Mouse (Mus musculus) heart, embryonic 12.5 days (tissue): ENCODE data around the gene Atad5. TPM values are rescaled to one million over a fixed set of nuclear protein-coding genes. Genes with fewer than 3 reads are reported as not detected.
A peak's percentile ranks its signal among the peaks of the same experiment; 100 is the strongest.
"Not testable (repeated sequence)": the region's sequence is repeated elsewhere in the genome, so short reads cannot be mapped to it uniquely, and the experiment has no call there.

Experiments
- ATAC-seq: fragments of 200-750 bp; cut with Nextera tagmentation; 2 replicates; pipeline ENCODE4 v1.8.0; 2017; ENCODE audit warnings: moderate TSS enrichment, moderate library complexity; ENCODE audit not compliant: insufficient number of reproducible peaks, low FRiP score
- H3K27ac ChIP-seq: fragments of 300-500 bp; sonication (generic); 2 replicates; pipeline ENCODE4 v1.5.1; 2016; ENCODE audit warnings: mild to moderate bottlenecking, moderate library complexity; ENCODE audit not compliant: poor library complexity, severe bottlenecking
- H3K27me3 ChIP-seq: fragments of 300-500 bp; sonication (generic); replicated peaks from 2 replicates; pipeline ENCODE4 v1.6.1; 2016; ENCODE audit warnings: mild to moderate bottlenecking, moderate library complexity
- H3K36me3 ChIP-seq: fragments of 300-500 bp; sonication (generic); 2 replicates; pipeline ENCODE4 v1.6.1; 2016; ENCODE audit warnings: mild to moderate bottlenecking, moderate library complexity
- H3K4me1 ChIP-seq: fragments of 300-500 bp; sonication (generic); replicated peaks from 2 replicates; pipeline ENCODE4 v1.6.1; 2016; ENCODE audit warnings: mild to moderate bottlenecking
- H3K4me2 ChIP-seq: fragments of 300-500 bp; sonication (generic); 2 replicates; pipeline ENCODE4 v1.6.1; 2016; ENCODE audit warnings: mild to moderate bottlenecking, moderate library complexity
- H3K4me3 ChIP-seq: fragments of 300-500 bp; sonication (generic); 2 replicates; pipeline ENCODE4 v1.5.1; 2016; ENCODE audit warnings: mild to moderate bottlenecking
- H3K9ac ChIP-seq: fragments of 300-500 bp; sonication (generic); 2 replicates; pipeline ENCODE4 v1.6.1; 2016; ENCODE audit warnings: mild to moderate bottlenecking, moderate library complexity
- H3K9me3 ChIP-seq: fragments of 300-500 bp; sonication (generic); replicated peaks from 2 replicates; pipeline ENCODE4 v1.6.1; 2016; ENCODE audit warnings: mild to moderate bottlenecking, moderate library complexity
- WGBS: fragments of 180-500 bp; shearing (Covaris S2); methylation state at CpG from one replicate; pipeline ENCODE4 v1.1.7; 2016; 5-methylcytosine and 5-hydroxymethylcytosine counted together
- polyA plus RNA-seq: library from polyadenylated mRNA; unstranded; fragments of >200 nt; fragmentation: Nextera tagmentation; extraction: Ambion mirVana; gene quantifications from 2 replicates; pipeline ENCODE4 v1.2.1, GENCODE M21; 2016

Gene Atad5
- polyA plus RNA-seq, 1 experiment from 2014 or later, result 6.9 TPM

GRCm38 (mm10) chr11:80135954-80136683 is 46.9 kb downstream of the Atad5 start:
- WGBS, result 92% methylated on average over 11 of the region's 11 CpGs
- H3K36me3 ChIP-seq, result peaks cover 68% of the 10 kb centered on the region
- no peaks in the 10 kb centered on the region for H3K27me3 ChIP-seq
- H3K4me2 ChIP-seq, result no peak overlapping the region
- H3K9me3 ChIP-seq, result no peaks in the 10 kb centered on the region
- no peak overlapping the region for H3K4me3 ChIP-seq
- no peak overlapping the region for H3K9ac ChIP-seq
- no peak for ATAC-seq
- no peak overlapping the region for H3K27ac ChIP-seq
- H3K4me1 ChIP-seq, result peaks cover 8% of the 10 kb centered on the region

GRCm38 (mm10) chr11:80136786-80137185 is 47.6 kb downstream of the Atad5 start:
- no peaks in the 10 kb centered on the region for H3K9me3 ChIP-seq
- H3K27ac ChIP-seq, result no peak overlapping the region
- H3K36me3 ChIP-seq, result peaks cover 64% of the 10 kb centered on the region
- no peak overlapping the region for H3K9ac ChIP-seq
- H3K4me1 ChIP-seq, result peaks cover 9% of the 10 kb centered on the region
- H3K27me3 ChIP-seq, result no peaks in the 10 kb centered on the region
- WGBS, result 89% methylated on average over 13 of the region's 13 CpGs
- H3K4me2 ChIP-seq, result no peak overlapping the region
- no peak overlapping the region for H3K4me3 ChIP-seq
- ATAC-seq, result no peak

- Histone ChIP-seq H3K36me3 (peaks cover 55% of the 10 kb centered on the region), H3K27me3 (no peaks in the 10 kb centered on the region), H3K4me1 (peaks cover 11% of the 10 kb centered on the region), H3K9me3 (no peaks in the 10 kb centered on the region), H3K4me3 (no peak overlapping the region), H3K9ac (no peak overlapping the region), H3K27ac (no peak overlapping the region), H3K4me2 (no peak overlapping the region)
- no peak for ATAC-seq
- 87% methylated on average over 5 of the region's 5 CpGs for WGBS
These were observed 48.6 kb downstream of the Atad5 start for GRCm38 (mm10) chr11:80137773-80138172.

GRCm38 (mm10) chr11:80141825-80142521 is 52.8 kb downstream of the Atad5 start, which contains the start of gene Tefm:
Tefm (minus strand) TSS chr11:80142175.
- Histone ChIP-seq H3K4me2 (peak within 1 kb of the TSS; percentile 79), H3K4me3 (peak within 1 kb of the TSS; percentile 71), H3K9ac (peak within 1 kb of the TSS; percentile 89), H3K27me3 (no peaks in the 10 kb centered on the region), H3K9me3 (no peaks in the 10 kb centered on the region), H3K27ac (peak within 1 kb of the TSS; percentile 77), H3K36me3 (peaks cover 30% of the 10 kb centered on the region), H3K4me1 (peaks cover 15% of the 10 kb centered on the region)
- ATAC-seq, result peak; percentile 84
- WGBS, result under 1% methylated on average over 40 of the region's 40 CpGs

GRCm38 (mm10) chr11:80142872-80143271 is 53.7 kb downstream of the Atad5 start:
- peaks cover 24% of the 10 kb centered on the region for H3K36me3 ChIP-seq
- H3K4me3 ChIP-seq, result peak overlapping the region; percentile 71
- H3K27ac ChIP-seq, result no peak overlapping the region
- peak overlapping the region; percentile 32; the same call in 1 of the 2 replicates for H3K9ac ChIP-seq
- H3K4me1 ChIP-seq, result peaks cover 15% of the 10 kb centered on the region
- 52% methylated on average over 8 of the region's 8 CpGs for WGBS
- H3K27me3 ChIP-seq, result no peaks in the 10 kb centered on the region
- no peak for ATAC-seq
- H3K4me2 ChIP-seq, result peak overlapping the region; percentile 79
- H3K9me3 ChIP-seq, result no peaks in the 10 kb centered on the region

GRCm38 (mm10) chr11:80145787-80146275 is 56.6 kb downstream of the Atad5 start:
- H3K4me1 ChIP-seq, result peaks cover 10% of the 10 kb centered on the region
- WGBS, result 46% methylated on average over 10 of the region's 10 CpGs
- H3K27me3 ChIP-seq, result no peaks in the 10 kb centered on the region
- no peak overlapping the region for H3K9ac ChIP-seq
- H3K4me2 ChIP-seq, result no peak overlapping the region
- H3K4me3 ChIP-seq, result no peak overlapping the region
- no peaks in the 10 kb centered on the region for H3K9me3 ChIP-seq
- H3K36me3 ChIP-seq, result no peaks in the 10 kb centered on the region
- no peak for ATAC-seq
- H3K27ac ChIP-seq, result no peak overlapping the region

- peaks cover 4% of the 10 kb centered on the region for H3K4me1 ChIP-seq
- no peak overlapping the region for H3K4me3 ChIP-seq
- WGBS, result 65% methylated on average over 6 of the region's 6 CpGs
- no peaks in the 10 kb centered on the region for H3K36me3 ChIP-seq
- H3K27me3 ChIP-seq, result peaks cover 17% of the 10 kb centered on the region
- H3K9ac ChIP-seq, result no peak overlapping the region
- no peak overlapping the region for H3K27ac ChIP-seq
- no peak for ATAC-seq
- no peak overlapping the region for H3K4me2 ChIP-seq
- no peaks in the 10 kb centered on the region for H3K9me3 ChIP-seq
These were observed 58.5 kb downstream of the Atad5 start for GRCm38 (mm10) chr11:80147748-80148147.

GRCm38 (mm10) chr11:80148313-80148712 is 59.1 kb downstream of the Atad5 start:
- Histone ChIP-seq H3K9ac (no peak overlapping the region), H3K27me3 (peaks cover 23% of the 10 kb centered on the region), H3K4me2 (no peak overlapping the region), H3K4me1 (no peaks in the 10 kb centered on the region), H3K4me3 (no peak overlapping the region), H3K27ac (no peak overlapping the region), H3K36me3 (no peaks in the 10 kb centered on the region), H3K9me3 (no peaks in the 10 kb centered on the region)
- WGBS, result 47% methylated on average over 1 of the region's 1 CpGs
- ATAC-seq, result no peak

- H3K4me1 ChIP-seq, H3K9ac ChIP-seq, ATAC-seq, H3K4me2 ChIP-seq, H3K4me3 ChIP-seq, H3K27ac ChIP-seq, H3K9me3 ChIP-seq, H3K36me3 ChIP-seq: not testable (repeated sequence)
- 38% methylated on average over 1 of the region's 4 CpGs for WGBS
- peaks cover 30% of the 10 kb centered on the region for H3K27me3 ChIP-seq
These were observed 59.8 kb downstream of the Atad5 start for GRCm38 (mm10) chr11:80148974-80149373.

- ATAC-seq, result no peak
These were observed 60.3 kb downstream of the Atad5 start for GRCm38 (mm10) chr11:80149412-80150023.

GRCm38 (mm10) chr11:80150566-80150965 is 61.4 kb downstream of the Atad5 start:
- Histone ChIP-seq H3K4me2 (no peak overlapping the region), H3K9me3 (no peaks in the 10 kb centered on the region), H3K27ac (no peak overlapping the region), H3K4me1 (peaks cover 6% of the 10 kb centered on the region), H3K9ac (no peak overlapping the region), H3K4me3 (no peak overlapping the region), H3K36me3 (no peaks in the 10 kb centered on the region), H3K27me3 (peaks cover 45% of the 10 kb centered on the region)
- 67% methylated on average over 5 of the region's 5 CpGs for WGBS
- no peak for ATAC-seq

More at GRCm38 (mm10) chr11:80149412-80150023, 60.3 kb downstream of the Atad5 start:
- H3K4me2 ChIP-seq, result no peak overlapping the region
- no peaks in the 10 kb centered on the region for H3K9me3 ChIP-seq
- peaks cover 6% of the 10 kb centered on the region for H3K4me1 ChIP-seq
- no peak overlapping the region for H3K27ac ChIP-seq
- no peak overlapping the region for H3K9ac ChIP-seq
- H3K27me3 ChIP-seq, result peaks cover 35% of the 10 kb centered on the region
- no peak overlapping the region for H3K4me3 ChIP-seq
- WGBS, result 71% methylated on average over 8 of the region's 8 CpGs
- no peaks in the 10 kb centered on the region for H3K36me3 ChIP-seq
